Mouse (Mus musculus) liver, embryonic 16.5 days (tissue): ENCODE measurements around the gene Usp49. TPM values are rescaled to one million over a fixed set of nuclear protein-coding genes. Genes with fewer than 3 reads are reported as not detected.
A peak's percentile ranks its signal among the peaks of the same experiment; 100 is the strongest.
"Not testable (repeated sequence)": the region's sequence is repeated elsewhere in the genome, so short reads cannot be mapped to it uniquely, and the experiment has no call there.

ENCODE experiments used
- ATAC-seq: fragments of 200-750 bp; cut with Nextera tagmentation; 2 replicates; pipeline ENCODE4 v1.8.0; 2017; ENCODE audit warnings: low read depth, mild to moderate bottlenecking, moderate number of reproducible peaks, moderate library complexity
- H3K27ac ChIP-seq: fragments of 300-500 bp; sonication (generic); 2 replicates; pipeline ENCODE4 v1.5.1; 2014; ENCODE audit warnings: mild to moderate bottlenecking, low read length
- H3K27me3 ChIP-seq: fragments of 300-500 bp; sonication (generic); 2 replicates; pipeline ENCODE4 v1.6.1; 2014; ENCODE audit warnings: low read depth, low read length, mixed read lengths; ENCODE audit not compliant: control insufficient read depth, insufficient read depth
- H3K36me3 ChIP-seq: fragments of 300-500 bp; sonication (generic); 2 replicates; pipeline ENCODE4 v1.6.1; 2014; ENCODE audit warnings: mild to moderate bottlenecking; ENCODE audit not compliant: control insufficient read depth, insufficient read depth
- H3K4me1 ChIP-seq: fragments of 300-500 bp; sonication (generic); 2 replicates; pipeline ENCODE4 v1.6.1; 2014; ENCODE audit warnings: low read depth, low read length, mixed read lengths; ENCODE audit not compliant: control insufficient read depth
- H3K4me2 ChIP-seq: fragments of 300-500 bp; sonication (generic); 2 replicates; pipeline ENCODE4 v1.6.1; 2014; ENCODE audit warnings: low read depth, low read length, mixed read lengths
- H3K4me3 ChIP-seq: fragments of 300-500 bp; sonication (generic); 2 replicates; pipeline ENCODE4 v1.5.1; 2014; ENCODE audit warnings: low read depth, mild to moderate bottlenecking, low read length
- H3K9ac ChIP-seq: fragments of 300-500 bp; sonication (generic); 2 replicates; pipeline ENCODE4 v1.6.1; 2014; ENCODE audit warnings: low read depth, low read length
- H3K9me3 ChIP-seq: fragments of 300-500 bp; sonication (generic); replicated peaks from 2 replicates; pipeline ENCODE4 v1.6.1; 2016; ENCODE audit warnings: low read length; ENCODE audit not compliant: control insufficient read depth
- WGBS: fragments of 180-500 bp; shearing (Covaris S2); extraction: QIAGEN DNeasy Blood & Tissue Kit; methylation state at CpG from one replicate; pipeline ENCODE4 v1.1.7; 2014; ENCODE audit not compliant: insufficient replicate concordance; 5-methylcytosine and 5-hydroxymethylcytosine counted together
- polyA plus RNA-seq: library from polyadenylated mRNA; unstranded; fragments of >200 nt; fragmentation: Nextera tagmentation; extraction: Ambion mirVana; gene quantifications from 2 replicates; pipeline ENCODE4 v1.2.1, GENCODE M21; 2015

Gene Usp49
- polyA plus RNA-seq, 1 experiment from 2014 or later = 3.6 TPM

DNA sequence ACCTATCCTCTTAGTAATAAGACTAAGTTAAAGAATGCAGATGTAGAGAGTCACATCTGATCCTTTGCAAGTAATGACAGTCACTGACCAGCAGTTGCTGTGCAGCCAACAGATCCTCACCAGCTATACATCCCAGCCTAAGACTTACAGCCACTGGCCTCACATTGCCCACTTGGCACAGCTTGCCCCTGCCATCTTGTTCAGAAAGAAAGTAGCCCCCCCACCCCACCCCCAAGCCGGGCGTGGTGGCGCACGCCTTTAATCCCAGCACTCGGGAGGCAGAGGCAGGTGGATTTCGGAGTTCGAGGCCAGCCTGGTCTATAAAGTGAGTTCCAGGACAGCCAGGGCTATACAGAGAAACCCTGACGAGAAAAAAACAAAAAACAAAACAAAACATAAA is 23.9 kb downstream of the Usp49 start:
- WGBS = 84% methylated on average over 8 of the region's 8 CpGs
- H3K4me2 ChIP-seq, H3K36me3 ChIP-seq, ATAC-seq, H3K4me3 ChIP-seq, H3K27ac ChIP-seq, H3K9me3 ChIP-seq, H3K9ac ChIP-seq, H3K27me3 ChIP-seq, H3K4me1 ChIP-seq: not testable (repeated sequence)

DNA sequence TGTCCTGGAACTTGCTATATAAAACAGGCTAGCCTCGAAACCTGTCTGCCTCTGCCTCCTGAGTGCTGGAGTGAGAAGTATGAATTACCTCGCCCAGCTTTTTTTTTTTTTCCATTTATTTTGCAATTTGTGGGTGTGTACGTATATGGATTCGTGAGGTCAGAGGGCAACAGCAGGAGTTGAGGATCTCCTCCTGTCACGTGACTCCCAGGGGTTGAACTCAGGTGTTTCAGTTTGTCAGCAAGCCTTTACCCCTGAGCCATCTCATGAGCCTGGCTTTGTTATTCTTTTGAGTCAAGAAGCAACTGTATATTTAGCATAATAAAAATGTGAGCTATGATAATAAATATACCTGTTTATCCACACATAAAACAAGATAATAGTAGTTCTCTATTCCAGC is 25.2 kb downstream of the Usp49 start:
- H3K9ac ChIP-seq = no peak overlapping the region
- H3K4me3 ChIP-seq = no peak overlapping the region
- H3K27me3 ChIP-seq = no peaks in the 10 kb centered on the region
- peaks cover 4% of the 10 kb centered on the region; the same call in 1 of the 2 replicates for H3K36me3 ChIP-seq
- H3K4me2 ChIP-seq = no peak overlapping the region
- H3K4me1 ChIP-seq = no peaks in the 10 kb centered on the region; the same call in 1 of the 2 replicates
- no peak for ATAC-seq
- WGBS = 68% methylated on average over 5 of the region's 5 CpGs
- no peak overlapping the region for H3K27ac ChIP-seq
- H3K9me3 ChIP-seq = no peaks in the 10 kb centered on the region

DNA sequence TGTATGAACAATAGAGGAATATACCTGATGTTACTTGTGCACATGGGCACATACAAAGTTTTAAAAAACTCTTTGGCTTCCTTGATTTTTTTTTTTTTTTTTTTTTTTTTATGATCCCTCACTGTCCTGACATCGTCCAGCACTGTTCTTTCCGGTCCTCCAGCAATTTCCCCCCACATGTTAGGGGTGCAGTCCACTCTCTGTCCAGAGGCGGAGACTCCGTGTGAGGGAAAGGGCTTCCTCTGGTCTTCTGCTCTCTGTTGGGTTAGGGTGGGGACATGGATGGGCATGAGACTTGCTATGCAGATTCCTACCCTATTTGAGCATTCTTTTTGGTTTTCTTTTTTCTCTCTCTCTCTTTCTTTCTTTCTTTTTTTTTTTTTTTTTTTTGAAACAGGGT is 27.4 kb downstream of the Usp49 start:
- 78% methylated on average over 4 of the region's 4 CpGs for WGBS
- no peak overlapping the region for H3K4me3 ChIP-seq
- peaks cover 4% of the 10 kb centered on the region; the same call in 1 of the 2 replicates for H3K36me3 ChIP-seq
- no peaks in the 10 kb centered on the region for H3K9me3 ChIP-seq
- no peaks in the 10 kb centered on the region for H3K27me3 ChIP-seq
- no peak overlapping the region for H3K27ac ChIP-seq
- no peak overlapping the region for H3K9ac ChIP-seq
- no peak for ATAC-seq
- no peaks in the 10 kb centered on the region; the same call in 1 of the 2 replicates for H3K4me1 ChIP-seq
- H3K4me2 ChIP-seq = no peak overlapping the region

DNA sequence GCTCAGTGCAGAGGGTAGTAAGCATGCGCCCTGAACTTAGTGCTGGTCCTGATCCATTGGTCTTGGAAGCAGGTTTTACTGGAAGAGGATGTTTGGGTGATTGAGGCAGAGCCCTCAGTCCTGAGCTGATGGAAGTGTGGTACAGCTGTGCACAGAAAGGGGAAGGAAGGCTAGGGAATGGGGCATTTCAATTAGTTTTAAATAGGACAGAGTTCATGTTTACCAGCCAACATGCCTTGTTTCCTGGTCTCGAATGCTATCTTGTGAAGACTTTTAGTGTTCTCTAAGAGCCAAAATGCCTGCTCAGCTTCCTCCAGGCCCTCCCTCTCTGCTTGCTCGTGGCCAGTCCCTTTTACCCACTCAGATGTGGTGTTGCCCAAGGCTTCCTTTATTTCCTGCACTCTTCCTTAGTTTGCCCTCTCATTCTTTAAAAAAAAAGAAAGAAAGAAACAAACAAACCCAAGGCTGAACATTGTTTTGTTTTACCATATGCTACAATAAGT is 28.3 kb downstream of the Usp49 start:
- WGBS = 47% methylated on average over 3 of the region's 3 CpGs
- H3K4me3 ChIP-seq = no peak overlapping the region
- H3K36me3 ChIP-seq = peaks cover 4% of the 10 kb centered on the region; the same call in 1 of the 2 replicates
- no peak for ATAC-seq
- H3K9ac ChIP-seq = no peak overlapping the region
- no peaks in the 10 kb centered on the region; the same call in 1 of the 2 replicates for H3K4me1 ChIP-seq
- no peak overlapping the region for H3K4me2 ChIP-seq
- H3K27ac ChIP-seq = no peak overlapping the region
- H3K27me3 ChIP-seq = no peaks in the 10 kb centered on the region
- no peaks in the 10 kb centered on the region for H3K9me3 ChIP-seq

DNA sequence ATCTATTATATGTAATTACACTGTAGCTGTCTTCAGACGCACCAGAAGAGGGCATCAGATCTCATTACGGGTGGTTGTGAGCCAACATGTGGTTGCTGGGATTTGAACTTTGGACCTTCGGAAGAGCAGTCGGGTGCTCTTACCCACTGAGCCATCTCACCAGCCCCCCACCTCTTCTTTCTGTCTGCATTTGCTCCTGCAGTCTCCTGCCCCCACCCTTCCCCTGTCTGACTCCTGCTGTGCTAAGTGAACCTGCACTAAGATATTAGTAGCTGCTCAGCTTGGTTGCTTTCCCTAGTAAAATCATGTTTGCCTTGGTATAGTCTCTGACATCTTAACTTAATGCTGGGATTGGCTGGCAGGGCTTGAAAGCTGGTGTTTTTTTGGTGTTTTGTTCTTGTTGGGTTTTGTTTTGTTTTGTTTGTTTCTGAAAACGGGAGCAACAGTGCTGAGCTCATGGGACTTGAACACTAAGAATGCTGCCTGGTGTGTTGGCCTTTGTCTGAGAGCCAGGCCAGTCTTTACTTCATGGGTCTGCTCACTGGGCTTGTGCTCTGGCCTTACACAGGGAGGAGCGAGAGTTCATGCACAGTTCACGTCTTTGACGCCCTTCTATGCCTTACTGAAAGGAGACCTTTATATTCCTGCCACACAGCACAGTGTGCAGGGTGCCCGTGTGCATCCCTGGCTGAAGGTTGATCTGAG is 32.7 kb downstream of the Usp49 start:
- H3K27ac ChIP-seq = no peak overlapping the region
- H3K27me3 ChIP-seq = no peaks in the 10 kb centered on the region
- H3K4me3 ChIP-seq = no peak overlapping the region
- H3K36me3 ChIP-seq = no peaks in the 10 kb centered on the region
- no peaks in the 10 kb centered on the region; the same call in 1 of the 2 replicates for H3K4me1 ChIP-seq
- 81% methylated on average over 9 of the region's 9 CpGs for WGBS
- H3K4me2 ChIP-seq = no peak overlapping the region
- H3K9me3 ChIP-seq = no peaks in the 10 kb centered on the region
- ATAC-seq = no peak
- no peak overlapping the region for H3K9ac ChIP-seq

DNA sequence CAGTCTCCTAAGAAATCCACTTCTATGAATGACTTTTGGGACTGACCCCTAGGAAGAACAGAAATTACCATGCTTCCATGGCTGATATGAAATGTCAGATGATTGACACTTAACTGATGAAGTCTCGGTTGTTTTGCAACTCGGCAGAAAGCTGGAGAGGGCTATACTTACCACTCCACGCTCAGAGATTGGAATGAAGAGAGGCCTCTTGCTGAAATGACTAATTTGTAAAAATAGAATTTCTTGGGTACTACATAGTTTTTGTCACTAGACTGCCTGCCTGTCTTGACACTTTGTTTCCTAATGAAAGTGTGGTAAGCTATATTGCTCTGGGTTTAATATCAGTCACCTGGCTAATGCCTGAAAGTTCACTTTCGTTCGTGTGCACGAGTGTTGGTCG is 34.0 kb downstream of the Usp49 start:
- Histone ChIP-seq H3K4me1 (no peaks in the 10 kb centered on the region), H3K9ac (no peak overlapping the region), H3K4me3 (no peak overlapping the region), H3K27me3 (no peaks in the 10 kb centered on the region), H3K36me3 (no peaks in the 10 kb centered on the region), H3K4me2 (no peak overlapping the region), H3K27ac (no peak overlapping the region), H3K9me3 (no peaks in the 10 kb centered on the region)
- ATAC-seq = no peak
- 63% methylated on average over 7 of the region's 7 CpGs for WGBS

DNA sequence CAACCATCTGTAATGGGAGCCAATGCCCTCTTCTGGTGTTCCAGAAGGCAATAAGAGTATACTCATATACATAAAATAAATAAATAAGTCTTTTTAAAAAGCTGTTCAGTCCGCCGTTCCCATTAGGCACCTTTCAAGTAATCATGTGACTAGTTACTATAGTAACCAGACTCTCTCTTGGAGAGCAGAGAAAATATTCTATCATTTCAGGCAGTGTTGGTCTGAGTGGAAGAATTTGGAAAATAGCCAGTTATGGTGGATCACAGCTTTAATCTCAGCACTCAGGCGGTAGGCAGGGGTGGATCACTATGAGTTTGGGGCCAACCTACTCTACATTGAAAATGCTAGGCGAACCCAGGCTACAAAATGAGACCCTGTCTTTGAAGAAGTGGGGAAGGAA is 38.7 kb downstream of the Usp49 start:
- 71% methylated on average over 4 of the region's 4 CpGs for WGBS
- Histone ChIP-seq H3K9me3 (no peaks in the 10 kb centered on the region), H3K27ac (no peak overlapping the region), H3K9ac (no peak overlapping the region), H3K4me1 (peaks cover 2% of the 10 kb centered on the region; the same call in 1 of the 2 replicates), H3K36me3 (no peaks in the 10 kb centered on the region; the same call in 1 of the 2 replicates), H3K27me3 (peaks cover 16% of the 10 kb centered on the region), H3K4me2 (no peak overlapping the region), H3K4me3 (no peak overlapping the region)
- ATAC-seq = no peak

DNA sequence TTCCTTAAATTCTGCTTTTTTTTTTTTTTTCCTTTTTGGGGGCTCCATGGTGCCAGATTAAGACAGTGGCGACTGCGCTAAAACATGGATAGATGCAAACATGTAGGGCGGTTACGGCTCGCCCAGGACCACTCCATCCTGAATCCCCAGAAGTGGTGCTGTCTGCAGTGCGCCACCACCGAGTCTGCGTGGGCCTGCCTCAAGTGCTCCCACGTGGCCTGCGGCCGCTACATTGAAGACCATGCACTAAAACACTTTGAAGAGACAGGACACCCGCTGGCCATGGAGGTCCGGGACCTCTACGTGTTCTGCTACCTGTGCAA is 41.5 kb downstream of the Usp49 start:
- no peaks in the 10 kb centered on the region for H3K9me3 ChIP-seq

DNA sequence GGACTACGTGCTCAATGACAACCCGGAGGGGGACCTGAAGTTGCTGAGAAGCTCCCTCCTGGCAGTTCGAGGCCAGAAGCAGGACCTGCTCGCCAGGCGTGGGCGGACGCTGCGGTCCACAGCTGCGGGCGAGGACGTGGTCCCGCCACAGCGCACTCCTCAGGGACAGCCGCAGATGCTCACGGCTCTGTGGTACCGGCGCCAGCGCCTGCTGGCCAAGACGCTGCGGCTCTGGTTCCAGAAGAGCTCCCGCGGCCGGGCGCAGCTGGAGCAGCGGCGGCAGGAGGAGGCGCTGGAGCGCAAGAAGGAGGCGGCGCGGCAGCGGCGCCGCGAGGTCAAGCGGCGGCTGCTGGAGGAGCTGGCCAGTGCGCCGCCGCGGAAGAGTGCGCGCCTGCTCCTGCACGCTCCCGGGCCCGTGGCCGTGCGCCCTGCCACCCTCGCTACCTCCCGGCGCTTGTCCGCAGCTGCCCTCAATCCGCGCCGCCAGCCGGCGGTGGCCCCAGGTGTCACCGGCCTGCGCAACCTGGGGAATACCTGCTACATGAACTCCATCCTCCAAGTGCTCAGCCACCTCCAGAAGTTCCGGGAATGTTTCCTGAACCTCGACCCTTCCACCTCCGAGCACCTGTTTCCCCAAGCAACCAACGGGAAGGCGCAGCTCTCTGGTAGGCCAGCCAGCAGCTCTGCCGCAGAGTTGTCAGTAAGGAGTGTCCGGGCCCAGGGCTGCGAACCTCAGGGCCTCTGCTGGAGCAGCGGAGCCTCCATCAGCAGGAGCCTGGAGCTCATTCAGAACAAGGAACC is 42.0 kb downstream of the Usp49 start:
- Histone ChIP-seq H3K27me3 (peaks cover 16% of the 10 kb centered on the region), H3K4me1 (peaks cover 2% of the 10 kb centered on the region; the same call in 1 of the 2 replicates), H3K36me3 (peaks cover 3% of the 10 kb centered on the region; the same call in 1 of the 2 replicates), H3K9me3 (no peaks in the 10 kb centered on the region), H3K4me2 (peak overlapping the region; percentile 59), H3K9ac (no peak overlapping the region), H3K4me3 (peak overlapping the region; percentile 40), H3K27ac (no peak overlapping the region)
- peak; percentile 27 for ATAC-seq
- 9% methylated on average over 67 of the region's 68 CpGs for WGBS

More for the DNA sequence above, 41.5 kb downstream of the Usp49 start:
- Histone ChIP-seq H3K4me2 (peak overlapping the region; percentile 59), H3K4me3 (peak overlapping the region; percentile 40), H3K4me1 (peaks cover 2% of the 10 kb centered on the region; the same call in 1 of the 2 replicates), H3K27ac (no peak overlapping the region), H3K36me3 (peaks cover 3% of the 10 kb centered on the region; the same call in 1 of the 2 replicates), H3K9ac (no peak overlapping the region), H3K27me3 (peaks cover 16% of the 10 kb centered on the region)
- ATAC-seq = 0 out of 2 replicates have a peak, but pooled peaks have one; percentile 13
- WGBS = 30% methylated on average over 14 of the region's 14 CpGs
